Mouse (Mus musculus) stomach, embryonic 16.5 days (tissue): ENCODE results near the gene Tbc1d15. TPM values are rescaled to one million over a fixed set of nuclear protein-coding genes. Genes with fewer than 3 reads are reported as not detected.
A peak's percentile ranks its signal among the peaks of the same experiment; 100 is the strongest.
"Not testable (repeated sequence)": the region's sequence is repeated elsewhere in the genome, so short reads cannot be mapped to it uniquely, and the experiment has no call there.

Experiments used
- ATAC-seq: fragments of 200-750 bp; cut with Nextera tagmentation; 2 replicates; pipeline ENCODE4 v1.8.0; 2017; ENCODE audit warnings: moderate number of reproducible peaks, moderate TSS enrichment; ENCODE audit not compliant: insufficient read depth, low FRiP score
- H3K27ac ChIP-seq: fragments of 300-500 bp; sonication (generic); 2 replicates; pipeline ENCODE4 v1.5.1; 2014; ENCODE audit warnings: low read length
- H3K27me3 ChIP-seq: fragments of 300-500 bp; sonication (generic); 2 replicates; pipeline ENCODE4 v1.6.1; 2014; ENCODE audit warnings: low read length, control low read depth, mixed read lengths; ENCODE audit not compliant: control insufficient read depth, insufficient read depth
- H3K36me3 ChIP-seq: fragments of 300-500 bp; sonication (generic); 2 replicates; pipeline ENCODE4 v1.6.1; 2014; ENCODE audit warnings: low read length; ENCODE audit not compliant: control insufficient read depth, insufficient read depth
- H3K4me1 ChIP-seq: fragments of 300-500 bp; sonication (generic); 2 replicates; pipeline ENCODE4 v1.6.1; 2014; ENCODE audit warnings: low read length, control low read depth, mixed read lengths; ENCODE audit not compliant: control insufficient read depth, insufficient read depth
- H3K4me2 ChIP-seq: fragments of 300-500 bp; sonication (generic); 2 replicates; pipeline ENCODE4 v1.6.1; 2014; ENCODE audit warnings: low read depth, low read length, mixed read lengths
- H3K4me3 ChIP-seq: fragments of 300-500 bp; sonication (generic); replicated peaks from 2 replicates; pipeline ENCODE4 v1.5.1; 2014; ENCODE audit warnings: mild to moderate bottlenecking, low read length
- H3K9ac ChIP-seq: fragments of 300-500 bp; sonication (generic); 2 replicates; pipeline ENCODE4 v1.6.1; 2014; ENCODE audit warnings: low read length
- H3K9me3 ChIP-seq: fragments of 300-500 bp; sonication (generic); replicated peaks from 2 replicates; pipeline ENCODE4 v1.6.1; 2016; ENCODE audit warnings: low read length, control low read depth; ENCODE audit not compliant: control insufficient read depth
- WGBS: fragments of 180-500 bp; shearing (Covaris S2); extraction: QIAGEN DNeasy Blood & Tissue Kit; methylation state at CpG from one replicate; pipeline ENCODE4 v1.1.7; 2014; 5-methylcytosine and 5-hydroxymethylcytosine counted together
- polyA plus RNA-seq: library from polyadenylated mRNA; unstranded; fragments of >200 nt; fragmentation: Nextera tagmentation; extraction: Ambion mirVana; gene quantifications from 2 replicates; pipeline ENCODE4 v1.2.1, GENCODE M21; 2015

Tbc1d15 gene
- polyA plus RNA-seq, 1 experiment from 2014 or later = 49.5 TPM

GRCm38 (mm10) chr10:115184697-115185096 lies 66.6 kb downstream of the Tbc1d15 start, which contains the start of gene Tph2:
Gene Tph2, minus strand, starts transcription at chr10:115185022.
- H3K9ac ChIP-seq = no peak within 1 kb of the TSS
- ATAC-seq = peak; percentile 66; the same call in 1 of the 2 replicates
- H3K27ac ChIP-seq = no peak within 1 kb of the TSS
- no peak within 1 kb of the TSS for H3K4me2 ChIP-seq
- H3K9me3 ChIP-seq = no peaks in the 10 kb centered on the region
- H3K27me3 ChIP-seq = no peaks in the 10 kb centered on the region
- 5% methylated on average over 9 of the region's 9 CpGs for WGBS
- H3K4me3 ChIP-seq = no peak within 1 kb of the TSS
- H3K36me3 ChIP-seq = no peaks in the 10 kb centered on the region
- no peaks in the 10 kb centered on the region for H3K4me1 ChIP-seq

- 81% methylated on average over 3 of the region's 3 CpGs for WGBS
- H3K4me1 ChIP-seq = no peaks in the 10 kb centered on the region
- H3K9ac ChIP-seq = no peak overlapping the region
- no peak overlapping the region for H3K27ac ChIP-seq
- no peaks in the 10 kb centered on the region for H3K27me3 ChIP-seq
- H3K4me3 ChIP-seq = no peak overlapping the region
- H3K36me3 ChIP-seq = no peaks in the 10 kb centered on the region
- H3K9me3 ChIP-seq = no peaks in the 10 kb centered on the region
- ATAC-seq = no peak
- H3K4me2 ChIP-seq = no peak overlapping the region
Observed at GRCm38 (mm10) chr10:115181034-115181433, 70.2 kb downstream of the Tbc1d15 start.

GRCm38 (mm10) chr10:115178019-115178418 lies 73.2 kb downstream of the Tbc1d15 start:
- WGBS = 58% methylated on average over 6 of the region's 6 CpGs
- H3K9ac ChIP-seq, H3K4me3 ChIP-seq, ATAC-seq, H3K4me2 ChIP-seq, H3K36me3 ChIP-seq, H3K9me3 ChIP-seq, H3K27me3 ChIP-seq, H3K27ac ChIP-seq, H3K4me1 ChIP-seq: not testable (repeated sequence)

GRCm38 (mm10) chr10:115175591-115175991 lies 75.7 kb downstream of the Tbc1d15 start:
- H3K27ac ChIP-seq = no peak overlapping the region
- WGBS = 36% methylated on average over 12 of the region's 12 CpGs
- no peaks in the 10 kb centered on the region for H3K36me3 ChIP-seq
- ATAC-seq = no peak
- H3K9me3 ChIP-seq = no peaks in the 10 kb centered on the region
- peak overlapping the region; percentile 5; the same call in 1 of the 2 replicates for H3K4me3 ChIP-seq
- H3K27me3 ChIP-seq = no peaks in the 10 kb centered on the region
- no peaks in the 10 kb centered on the region for H3K4me1 ChIP-seq
- H3K9ac ChIP-seq = no peak overlapping the region
- H3K4me2 ChIP-seq = no peak overlapping the region

- WGBS = 70% methylated on average over 10 of the region's 10 CpGs
- no peaks in the 10 kb centered on the region for H3K36me3 ChIP-seq
- no peak overlapping the region for H3K9ac ChIP-seq
Observed at GRCm38 (mm10) chr10:115173336-115173735, 77.9 kb downstream of the Tbc1d15 start.

GRCm38 (mm10) chr10:115171351-115171818 lies 79.9 kb downstream of the Tbc1d15 start:
- no peak overlapping the region for H3K4me3 ChIP-seq
- no peak overlapping the region for H3K9ac ChIP-seq
- no peak overlapping the region for H3K27ac ChIP-seq
- H3K36me3 ChIP-seq = no peaks in the 10 kb centered on the region
- WGBS = 37% methylated on average over 8 of the region's 8 CpGs
- peak; percentile 50; the same call in 1 of the 2 replicates for ATAC-seq
- no peaks in the 10 kb centered on the region for H3K4me1 ChIP-seq
- H3K9me3 ChIP-seq = no peaks in the 10 kb centered on the region
- no peaks in the 10 kb centered on the region for H3K27me3 ChIP-seq
- no peak overlapping the region for H3K4me2 ChIP-seq

More at GRCm38 (mm10) chr10:115173336-115173735, 77.9 kb downstream of the Tbc1d15 start:
- Histone ChIP-seq H3K4me2 (no peak overlapping the region), H3K4me1 (no peaks in the 10 kb centered on the region), H3K4me3 (no peak overlapping the region), H3K27ac (no peak overlapping the region), H3K9me3 (no peaks in the 10 kb centered on the region), H3K27me3 (no peaks in the 10 kb centered on the region)
- ATAC-seq = no peak

- H3K9me3 ChIP-seq = no peaks in the 10 kb centered on the region
- H3K27me3 ChIP-seq = no peaks in the 10 kb centered on the region
- H3K9ac ChIP-seq = no peak overlapping the region
- no peaks in the 10 kb centered on the region for H3K36me3 ChIP-seq
- 85% methylated on average over 7 of the region's 7 CpGs for WGBS
- H3K4me3 ChIP-seq = no peak overlapping the region
- ATAC-seq = no peak
- H3K4me1 ChIP-seq = no peaks in the 10 kb centered on the region
- no peak overlapping the region for H3K4me2 ChIP-seq
- H3K27ac ChIP-seq = no peak overlapping the region
Observed at GRCm38 (mm10) chr10:115170496-115171350, 80.5 kb downstream of the Tbc1d15 start.

GRCm38 (mm10) chr10:115169410-115169809 lies 81.9 kb downstream of the Tbc1d15 start:
- H3K4me1 ChIP-seq = no peaks in the 10 kb centered on the region
- no peaks in the 10 kb centered on the region for H3K9me3 ChIP-seq
- no peak overlapping the region for H3K27ac ChIP-seq
- H3K4me2 ChIP-seq = no peak overlapping the region
- H3K9ac ChIP-seq = no peak overlapping the region
- WGBS = 25% methylated on average over 9 of the region's 9 CpGs
- H3K36me3 ChIP-seq = no peaks in the 10 kb centered on the region
- no peak overlapping the region for H3K4me3 ChIP-seq
- no peaks in the 10 kb centered on the region for H3K27me3 ChIP-seq
- ATAC-seq = no peak

GRCm38 (mm10) chr10:115160289-115160688 lies 91.0 kb downstream of the Tbc1d15 start:
- no peaks in the 10 kb centered on the region for H3K27me3 ChIP-seq
- H3K4me2 ChIP-seq = no peak overlapping the region
- H3K4me3 ChIP-seq = no peak overlapping the region
- ATAC-seq = no peak
- H3K9ac ChIP-seq = no peak overlapping the region
- no peaks in the 10 kb centered on the region for H3K36me3 ChIP-seq
- H3K4me1 ChIP-seq = no peaks in the 10 kb centered on the region
- H3K9me3 ChIP-seq = no peaks in the 10 kb centered on the region
- 69% methylated on average over 5 of the region's 5 CpGs for WGBS
- no peak overlapping the region for H3K27ac ChIP-seq
